Mouse (Mus musculus): ENCODE results near the gene Slc24a3. TPM values are rescaled to one million over a fixed set of nuclear protein-coding genes. Genes with fewer than 3 reads are reported as not detected.

The Slc24a3 gene
- total RNA-seq (2021): 100 to 1,000 TPM; 117 to 120 TPM

DNA sequence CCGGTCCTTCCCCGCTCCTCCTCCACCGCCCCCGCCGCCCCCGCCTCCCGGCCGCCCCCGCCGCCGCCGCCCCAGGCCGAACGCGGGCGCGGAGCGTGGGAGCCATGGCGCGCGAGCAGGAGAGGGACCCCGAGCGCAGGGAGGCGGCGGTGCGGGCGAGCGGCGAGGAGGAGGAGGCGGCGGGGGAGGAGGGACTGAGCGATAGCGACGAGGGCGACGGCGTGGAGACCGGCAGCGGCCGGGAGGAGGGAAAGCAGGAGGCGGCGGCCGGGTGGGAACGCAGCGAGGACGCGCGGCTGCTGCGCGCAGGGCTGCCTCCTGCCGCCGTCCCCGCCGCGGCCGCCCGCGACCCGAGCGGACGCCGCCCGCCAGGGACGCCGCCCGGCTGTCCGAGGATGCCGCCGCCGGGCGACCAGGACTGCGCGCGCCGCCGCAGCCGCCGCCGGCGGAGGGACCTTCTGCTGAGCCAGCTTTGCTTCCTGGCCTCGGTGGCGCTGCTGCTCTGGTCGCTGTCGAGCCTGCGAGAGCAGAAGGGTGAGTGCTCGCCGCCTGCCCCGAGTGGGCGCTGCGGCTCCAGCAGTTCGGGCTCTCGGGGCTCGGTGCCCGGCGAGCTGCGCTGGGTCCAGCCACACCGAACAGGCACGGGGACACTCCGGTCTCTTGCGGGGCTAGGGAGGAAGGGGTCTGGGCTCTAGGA lies at the start of gene Slc24a3:
Gene Slc24a3 (plus strand): TSS at position 91 of the 697 bp plus-strand sequence.
- intact Hi-C loops (cut with DNase I): loop anchor here (2.0 to 10.0 kb wide), 2 partner anchors 125 to 523 kb away; no protein-coding TSS in a partner anchor
- DNase-seq (ENCODE audit: low spot score in 2 of 2): peak; percentile 81 to 82

DNA sequence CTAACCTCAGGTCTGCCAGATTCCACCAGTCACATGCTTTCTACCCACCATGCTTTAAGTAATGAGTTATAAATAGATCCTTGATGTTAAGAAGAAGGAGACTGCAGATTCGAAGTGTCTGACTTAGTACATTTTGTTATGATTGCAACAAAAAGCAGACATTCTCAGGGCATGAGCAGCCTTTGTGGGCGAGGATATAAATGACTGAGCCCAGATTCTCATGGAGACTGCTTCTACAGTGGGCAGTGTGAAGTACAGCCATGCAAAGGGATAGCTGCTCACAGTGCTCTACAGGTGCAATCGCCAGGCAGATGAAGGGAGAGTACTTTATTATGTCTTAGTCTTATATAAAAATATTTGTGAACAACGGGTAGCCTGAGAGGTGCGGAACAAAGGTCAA lies 49.8 kb upstream of the Slc24a3 start:
- intact Hi-C loops (cut with DNase I): no loop called here
- DNase-seq (ENCODE audit: low spot score in 2 of 2): peak; percentile 6 to 12

DNA sequence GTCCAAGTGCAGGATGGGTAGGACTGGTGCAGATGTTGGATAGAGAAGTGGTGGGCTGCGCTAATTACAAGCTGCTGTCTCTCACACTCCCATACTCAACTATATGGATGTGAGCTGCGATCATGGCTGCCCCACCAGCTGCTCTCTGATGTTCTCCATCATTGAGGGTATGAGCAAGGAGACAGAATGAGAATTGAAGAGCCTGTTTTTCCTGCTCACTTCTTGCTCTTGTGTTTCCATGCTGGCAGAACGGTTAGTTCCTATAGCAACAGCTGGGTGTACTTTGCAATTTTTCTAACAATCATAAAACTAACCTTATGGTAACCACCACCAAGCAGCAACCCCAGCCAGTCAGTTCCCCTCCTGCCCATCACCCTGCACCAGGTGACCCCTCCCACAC lies 39.8 kb upstream of the Slc24a3 start:
- no peak for DNase-seq (ENCODE audit: low spot score in 2 of 2)
- intact Hi-C loops (cut with DNase I): no loop called here

DNA sequence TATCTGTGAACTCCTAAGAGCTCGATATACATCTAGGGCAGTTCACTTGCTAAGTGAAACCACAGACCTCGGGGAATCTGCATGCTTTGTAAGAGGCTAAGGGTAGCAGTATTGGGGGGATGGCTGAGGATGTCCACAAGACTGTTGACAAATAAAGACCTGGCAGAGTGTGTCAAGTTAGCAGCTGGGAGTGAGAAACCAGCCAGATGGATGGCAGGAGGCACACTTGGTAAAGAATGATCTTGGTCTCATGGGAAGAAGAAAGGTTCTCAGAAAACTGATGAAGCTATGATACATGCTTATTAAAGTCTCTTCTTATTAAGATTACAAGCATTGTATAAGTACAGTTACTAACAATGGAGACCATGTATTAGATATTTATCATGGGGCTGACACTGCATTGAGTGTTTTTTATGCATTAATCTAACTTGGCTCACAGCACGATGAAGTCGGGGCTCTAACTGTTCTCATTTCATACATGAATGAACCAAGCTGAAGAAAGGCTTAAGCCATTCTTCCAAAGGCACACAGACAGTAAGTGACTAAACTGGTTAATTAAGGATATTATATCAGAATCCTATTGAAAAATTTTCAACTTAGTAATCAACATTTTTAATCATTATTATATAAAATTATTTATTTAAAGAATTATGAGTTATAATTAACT lies 30.8 kb upstream of the Slc24a3 start:
- intact Hi-C loops (cut with DNase I): no loop called here
- DNase-seq (ENCODE audit: low spot score in 2 of 2): no peak

DNA sequence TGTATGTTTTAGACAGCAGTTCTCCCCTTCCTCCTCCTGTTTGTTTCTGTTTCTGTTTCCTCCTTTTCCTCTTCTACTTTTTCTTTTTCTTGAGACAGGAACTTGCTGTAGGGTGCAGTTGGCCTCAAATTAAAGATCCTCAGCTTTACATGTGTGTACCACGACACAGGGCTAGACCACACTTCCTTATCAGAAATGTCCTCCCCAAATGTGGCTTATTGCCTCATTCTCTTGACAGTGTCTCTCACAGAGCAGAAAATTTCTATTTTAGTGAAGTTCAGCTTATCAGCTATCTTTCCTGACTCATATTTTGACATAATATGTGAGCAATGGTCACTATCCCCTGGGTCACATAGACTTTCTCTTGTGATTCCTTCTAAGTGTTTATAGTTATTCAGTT lies 17.1 kb upstream of the Slc24a3 start:
- intact Hi-C loops (cut with DNase I): no loop called here
- no peak for DNase-seq (ENCODE audit: low spot score in 2 of 2)

DNA sequence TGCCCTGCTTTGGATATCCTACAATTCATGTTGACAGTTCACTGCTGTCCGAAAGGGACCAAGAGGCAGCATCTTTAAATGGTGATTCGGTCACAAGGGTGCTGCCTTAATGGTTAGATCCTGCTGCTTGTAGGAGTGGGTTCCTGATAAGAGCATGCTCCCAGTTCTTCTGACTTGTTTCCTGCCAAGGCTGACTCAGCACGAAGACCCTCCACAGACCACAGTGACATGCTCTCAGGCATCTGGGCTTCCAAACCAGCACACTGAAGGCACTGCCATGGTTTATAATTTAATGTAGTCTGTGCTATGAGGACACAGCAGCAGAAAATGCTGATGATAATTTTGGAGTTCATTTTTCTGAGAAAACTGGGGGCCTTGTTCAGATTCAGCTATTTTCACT lies 16.7 kb upstream of the Slc24a3 start:
- DNase-seq (ENCODE audit: low spot score in 2 of 2): no peak
- intact Hi-C loops (cut with DNase I): no loop called here

DNA sequence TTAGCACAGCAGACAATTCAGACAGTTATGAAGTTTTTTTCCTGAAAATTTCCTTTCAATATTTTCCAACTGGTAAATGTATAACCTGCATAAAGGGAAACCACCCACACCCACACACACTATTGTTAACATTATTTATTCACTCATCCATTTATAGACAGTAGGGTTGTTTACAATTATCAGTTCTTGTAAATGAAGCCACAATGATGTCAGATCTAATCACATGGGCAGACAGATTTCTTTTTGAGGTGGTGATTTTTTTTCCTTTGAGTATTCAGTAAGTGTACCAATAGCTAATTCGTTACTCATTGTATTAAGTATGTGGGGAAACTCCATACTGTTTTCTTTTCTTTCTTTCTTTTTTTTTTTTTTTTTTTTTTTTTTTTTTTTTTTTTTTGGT lies 15.3 kb upstream of the Slc24a3 start:
- DNase-seq (ENCODE audit: low spot score in 2 of 2): no peak
- intact Hi-C loops (cut with DNase I): no loop called here

DNA sequence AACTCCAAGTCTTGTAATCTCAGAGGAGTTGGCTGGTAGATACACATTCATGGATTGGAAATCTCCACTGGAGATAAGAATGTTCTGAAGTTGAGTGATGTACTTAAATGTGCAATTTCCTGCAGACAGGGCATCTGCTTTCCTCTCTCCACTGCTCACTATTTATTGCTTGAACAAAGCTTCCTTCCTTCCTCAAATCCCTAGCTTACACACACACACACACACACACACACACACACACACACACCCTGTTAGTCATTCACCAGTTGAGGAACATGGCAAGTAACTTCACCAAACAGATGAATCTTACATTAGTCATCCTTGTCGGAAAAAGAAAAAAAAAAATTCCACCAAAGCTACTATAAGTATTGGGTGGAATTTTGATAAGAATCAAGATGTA lies 8.6 kb upstream of the Slc24a3 start:
- intact Hi-C loops (cut with DNase I): no loop called here
- no peak for DNase-seq (ENCODE audit: low spot score in 2 of 2)

DNA sequence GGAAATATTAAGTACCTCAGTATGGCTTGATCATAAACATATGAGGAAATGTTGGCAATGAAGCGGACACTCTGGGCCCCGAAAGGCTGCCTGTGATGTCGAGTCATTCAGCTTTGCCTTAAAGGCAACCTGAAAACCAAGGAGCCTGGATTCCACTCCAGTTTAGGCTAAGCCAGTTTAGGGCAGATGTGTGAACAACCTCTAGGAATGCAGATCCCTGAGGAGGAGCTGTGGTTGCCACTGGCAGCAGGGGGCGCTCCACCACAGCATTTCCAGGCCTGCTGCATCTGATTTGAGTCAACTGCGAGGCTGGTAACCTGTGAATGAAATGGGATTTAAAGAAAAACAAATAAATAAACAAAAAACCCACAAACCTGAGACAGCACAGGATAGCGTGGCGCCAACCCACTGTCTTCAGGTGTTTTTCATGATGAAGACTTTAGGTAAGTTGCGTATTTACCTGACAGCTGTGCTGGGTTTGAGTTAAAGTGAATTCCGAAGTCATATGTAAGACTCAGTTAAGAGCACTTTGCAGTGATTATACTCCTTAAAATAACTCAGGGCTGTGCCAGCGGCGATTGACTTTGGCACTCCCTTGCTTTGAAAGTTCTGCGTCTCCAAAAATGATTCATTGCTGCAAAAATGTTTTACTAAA lies 6.4 kb upstream of the Slc24a3 start:
- intact Hi-C loops (cut with DNase I): loop anchor here (2.0 to 10.0 kb wide), 3 partner anchors 356 to 516 kb away; no protein-coding TSS in a partner anchor
- peak; percentile 76 to 79 for DNase-seq (ENCODE audit: low spot score in 2 of 2)

DNA sequence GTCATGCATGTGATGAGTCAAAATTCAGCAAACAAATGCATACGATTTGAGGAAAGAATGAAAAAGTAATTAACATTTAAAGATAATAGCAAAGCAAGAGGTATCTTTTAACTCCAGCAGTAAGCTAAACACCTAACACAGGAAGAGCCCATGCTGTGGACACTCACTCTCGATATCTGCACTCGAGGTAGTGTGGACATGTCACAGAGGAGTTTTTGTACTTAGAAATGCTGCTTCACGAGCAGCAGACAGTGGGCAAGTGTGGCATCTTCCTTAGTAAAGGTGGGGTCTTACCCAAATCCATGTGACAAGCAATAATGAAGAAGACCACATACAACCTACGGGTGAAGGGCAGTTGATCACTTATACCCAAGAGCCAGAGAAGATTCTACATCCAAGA lies 3.5 kb upstream of the Slc24a3 start:
- intact Hi-C loops (cut with DNase I): loop anchor here (10.0 kb wide), 1 partner anchor 519 kb away; no protein-coding TSS in a partner anchor
- DNase-seq (ENCODE audit: low spot score in 2 of 2): no peak

DNA sequence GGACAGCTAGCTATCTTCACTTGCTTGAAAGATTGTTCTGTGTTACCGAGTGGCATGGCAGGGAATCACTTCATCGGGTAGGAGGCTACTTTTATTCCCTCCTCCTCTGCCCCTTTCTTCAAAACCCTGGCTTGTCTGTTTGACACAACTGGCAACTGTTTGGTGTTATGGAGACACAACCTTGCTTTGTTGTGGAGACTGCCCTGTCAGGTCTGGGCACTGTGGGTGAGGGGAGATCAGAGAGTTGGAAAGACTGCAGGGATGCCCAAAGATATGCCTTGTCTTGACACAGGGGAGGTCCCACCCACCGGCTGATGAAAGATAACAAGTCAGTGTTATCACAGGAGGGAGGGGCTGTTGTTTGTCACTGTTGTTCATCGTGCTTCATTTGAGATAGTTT lies 3.0 kb upstream of the Slc24a3 start:
- intact Hi-C loops (cut with DNase I): loop anchor here (10.0 kb wide), 1 partner anchor 520 kb away; no protein-coding TSS in a partner anchor
- no peak for DNase-seq (ENCODE audit: low spot score in 2 of 2)

DNA sequence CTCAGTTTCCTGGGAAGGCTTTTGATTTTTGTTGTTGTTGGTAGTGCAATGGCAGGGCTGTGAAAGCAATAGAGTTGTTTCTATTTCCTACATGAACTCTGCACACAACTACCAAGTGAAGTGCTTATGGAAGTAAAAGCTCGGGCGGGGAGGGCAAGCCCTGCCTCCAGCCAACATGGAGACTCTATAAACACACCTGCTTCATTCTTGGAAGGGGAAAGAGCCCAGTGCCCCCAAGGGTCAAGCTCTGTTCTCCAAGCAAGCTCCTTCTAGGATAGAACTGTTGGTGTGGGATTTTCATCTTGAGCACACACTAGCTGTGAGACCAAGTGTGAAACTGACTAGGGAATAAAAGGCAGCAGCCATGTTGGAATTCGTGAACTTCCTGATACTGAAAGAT lies 2.5 kb upstream of the Slc24a3 start:
- intact Hi-C loops (cut with DNase I): loop anchor here (10.0 kb wide), 1 partner anchor 520 kb away; no protein-coding TSS in a partner anchor
- no peak for DNase-seq (ENCODE audit: low spot score in 2 of 2)

DNA sequence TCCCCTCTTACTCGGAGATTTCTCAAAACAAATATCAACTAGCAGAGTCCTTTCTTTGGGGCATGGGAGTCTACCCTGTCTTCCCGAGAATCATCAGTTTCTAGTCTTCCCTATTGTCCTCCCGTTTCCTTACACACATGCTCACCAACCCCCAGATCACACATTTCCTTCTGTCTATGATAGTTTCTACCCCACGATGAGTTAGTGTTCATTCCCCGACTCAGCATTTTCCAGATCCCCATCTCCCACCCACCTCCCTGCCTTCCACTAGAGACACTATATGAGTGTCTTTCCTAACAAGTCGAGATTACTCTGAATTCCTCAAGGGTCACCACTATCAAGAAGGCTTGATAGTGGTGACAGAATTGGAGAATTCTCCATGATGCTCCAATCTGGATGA lies 1.7 kb upstream of the Slc24a3 start:
- DNase-seq (ENCODE audit: low spot score in 2 of 2): no peak
- intact Hi-C loops (cut with DNase I): loop anchor here (2.0 to 10.0 kb wide), 2 partner anchors 127 to 521 kb away; no protein-coding TSS in a partner anchor

DNA sequence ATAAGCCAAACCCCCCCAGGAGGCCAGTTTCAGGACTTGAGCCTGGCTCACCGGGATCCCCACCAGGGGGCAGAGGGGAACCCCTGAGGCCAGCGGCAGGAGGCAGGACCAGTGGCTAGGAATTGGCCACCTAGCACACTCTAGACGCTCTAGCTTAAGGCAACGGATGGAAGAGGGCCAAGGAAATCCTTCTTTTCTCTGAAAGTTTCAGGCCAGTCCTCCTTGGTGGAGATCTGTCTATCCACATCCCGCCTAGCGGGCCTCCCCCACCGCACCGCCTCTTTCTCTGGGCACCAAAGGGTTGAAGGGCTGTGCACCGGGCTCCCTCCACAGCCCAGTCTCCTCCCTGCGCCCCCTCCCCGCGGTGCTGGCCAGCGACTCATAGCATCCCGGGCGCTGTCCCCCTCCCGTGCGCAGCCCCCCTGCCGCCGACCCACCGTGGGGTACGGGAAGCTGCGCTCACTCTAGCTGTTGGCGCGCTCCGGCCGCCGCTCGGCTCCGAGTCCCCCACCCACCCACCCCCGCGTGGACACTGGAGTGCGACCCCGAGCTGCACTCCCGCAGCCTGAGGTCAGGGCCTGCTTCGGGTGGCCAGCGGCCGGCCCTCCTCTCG lies 397 bp upstream of the Slc24a3 start:
- intact Hi-C loops (cut with DNase I): loop anchor here (2.0 to 10.0 kb wide), 2 partner anchors 126 to 522 kb away; no protein-coding TSS in a partner anchor
- peak; percentile 49 to 63 for DNase-seq (ENCODE audit: low spot score in 2 of 2)

DNA sequence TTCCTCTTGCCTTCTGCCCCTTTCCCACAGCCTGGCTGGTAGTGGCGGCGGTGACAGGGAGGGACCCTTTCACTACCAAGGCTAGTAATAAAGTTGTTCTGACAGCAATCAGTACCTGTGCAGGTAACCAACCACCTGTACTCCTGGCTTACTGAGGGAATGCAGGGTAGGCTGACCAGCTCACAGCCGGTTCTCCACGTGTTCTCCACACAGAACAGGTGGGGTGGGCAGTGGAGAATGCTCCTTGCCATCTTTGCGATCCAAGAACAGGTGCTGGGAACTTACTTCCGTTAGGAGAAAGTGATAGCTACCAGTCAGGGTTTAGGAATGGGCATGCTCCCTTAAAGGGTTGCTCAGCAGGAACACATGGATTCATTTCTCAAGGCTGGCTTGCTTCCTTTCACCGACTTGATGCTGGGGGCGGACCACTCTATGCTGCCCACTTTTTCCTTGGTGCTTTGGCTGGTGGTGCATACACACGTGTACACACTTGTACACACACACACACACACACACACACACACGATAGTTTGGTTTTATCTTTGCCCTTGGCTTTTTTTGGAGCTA lies 934 bp downstream of the Slc24a3 start:
- peak; percentile 23 to 28 for DNase-seq (ENCODE audit: low spot score in 2 of 2)
- intact Hi-C loops (cut with DNase I): loop anchor here (10.0 kb wide), 1 partner anchor 524 kb away; no protein-coding TSS in a partner anchor

DNA sequence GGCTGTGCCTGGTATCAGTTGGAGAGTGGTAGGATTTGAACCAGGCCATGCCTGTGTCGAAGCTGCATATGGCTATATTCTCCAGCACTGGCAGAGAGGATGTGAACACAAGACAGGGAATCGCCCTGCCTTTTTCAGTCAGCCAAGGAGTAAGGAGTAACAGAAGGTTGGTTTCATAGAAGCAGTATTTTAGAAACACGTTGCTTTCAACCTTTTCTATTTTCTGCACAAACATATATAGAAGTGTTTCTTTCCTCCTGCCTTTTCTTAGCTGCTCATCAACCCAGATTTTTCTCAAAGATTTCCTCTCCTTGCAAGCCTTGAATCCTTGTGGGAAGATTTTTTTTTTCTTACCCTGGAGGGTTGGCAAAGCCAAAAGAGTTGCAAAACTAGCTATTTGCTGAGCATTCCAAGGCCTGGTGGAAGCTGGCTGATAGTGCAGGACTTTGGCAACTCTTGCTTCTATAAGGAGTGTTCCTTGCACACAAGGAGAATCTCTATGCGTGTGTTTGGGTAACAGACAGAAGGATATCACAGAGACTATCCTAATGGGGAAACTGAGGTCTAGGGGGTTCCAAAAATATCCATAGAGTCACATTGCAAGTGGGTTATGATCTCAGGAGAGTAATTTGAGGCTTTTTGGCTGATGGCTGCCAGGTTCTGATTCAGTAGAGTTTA lies 5.6 kb downstream of the Slc24a3 start:
- peak in 1 of 2 experiments; percentile 25 for DNase-seq (ENCODE audit: low spot score in 2 of 2)
- intact Hi-C loops (cut with DNase I): no loop called here

DNA sequence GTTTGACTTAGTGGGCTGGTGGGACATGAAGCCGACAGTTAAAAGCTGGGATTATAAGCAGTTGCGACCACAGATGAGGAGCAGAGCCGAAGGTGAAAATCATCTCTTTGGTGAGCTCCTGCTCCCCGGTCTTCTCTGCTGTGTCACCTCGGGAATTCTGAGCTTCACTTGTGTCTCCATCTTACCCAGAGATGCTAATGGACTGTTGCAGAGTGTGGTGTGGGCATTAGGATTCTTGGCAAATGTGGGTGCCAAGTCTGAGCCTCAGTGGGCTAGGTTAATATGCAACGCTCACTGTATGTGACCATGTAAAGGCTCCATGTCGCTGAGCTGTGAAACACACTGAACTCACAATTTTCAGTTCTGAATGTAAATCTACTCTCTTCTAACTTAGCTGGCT lies 7.5 kb downstream of the Slc24a3 start:
- no peak for DNase-seq (ENCODE audit: low spot score in 2 of 2)
- intact Hi-C loops (cut with DNase I): no loop called here

DNA sequence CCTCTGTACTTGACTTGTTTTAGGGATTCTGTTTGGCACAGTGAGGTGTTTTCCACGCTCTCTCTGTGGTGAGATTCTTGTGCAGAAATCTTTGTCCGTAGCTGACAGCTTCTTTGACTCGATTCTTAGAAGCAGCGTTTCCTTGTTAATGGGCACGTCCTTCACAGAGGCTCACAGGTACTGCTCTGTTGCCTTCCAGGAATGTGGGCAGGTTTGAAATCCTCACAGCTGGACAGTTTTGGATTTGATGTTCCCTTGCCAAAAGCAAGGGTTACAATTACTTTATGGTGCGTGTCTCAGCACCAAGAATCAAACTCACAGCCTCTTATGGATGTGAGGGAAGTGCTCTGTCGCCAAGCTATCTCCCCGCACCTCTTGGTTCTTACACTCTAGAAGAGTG lies 14.9 kb downstream of the Slc24a3 start:
- intact Hi-C loops (cut with DNase I): no loop called here
- DNase-seq (ENCODE audit: low spot score in 2 of 2): no peak

DNA sequence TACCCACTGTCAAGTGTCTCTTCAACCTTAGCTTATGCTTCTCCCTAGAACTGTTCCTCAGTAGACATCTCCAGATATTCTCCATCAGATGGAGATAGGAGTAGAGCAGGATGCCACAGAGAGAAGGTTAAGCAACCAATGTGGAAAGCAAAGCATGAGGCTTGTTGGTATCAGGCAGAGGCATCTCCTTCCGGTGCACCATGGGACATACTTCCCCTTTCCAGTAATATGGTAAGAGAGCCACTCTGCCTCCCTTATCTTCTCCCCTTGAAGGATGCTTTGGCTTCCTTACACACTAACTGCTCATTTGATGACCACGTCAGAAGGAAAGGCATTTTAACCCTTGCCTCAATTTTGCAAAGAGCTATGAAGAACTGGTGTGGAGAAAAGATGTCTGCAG lies 21.3 kb downstream of the Slc24a3 start:
- DNase-seq (ENCODE audit: low spot score in 2 of 2): no peak
- intact Hi-C loops (cut with DNase I): no loop called here
